Comparison of ENCODE assay signal across 8 mouse cellular contexts in the genomic region with DNA sequence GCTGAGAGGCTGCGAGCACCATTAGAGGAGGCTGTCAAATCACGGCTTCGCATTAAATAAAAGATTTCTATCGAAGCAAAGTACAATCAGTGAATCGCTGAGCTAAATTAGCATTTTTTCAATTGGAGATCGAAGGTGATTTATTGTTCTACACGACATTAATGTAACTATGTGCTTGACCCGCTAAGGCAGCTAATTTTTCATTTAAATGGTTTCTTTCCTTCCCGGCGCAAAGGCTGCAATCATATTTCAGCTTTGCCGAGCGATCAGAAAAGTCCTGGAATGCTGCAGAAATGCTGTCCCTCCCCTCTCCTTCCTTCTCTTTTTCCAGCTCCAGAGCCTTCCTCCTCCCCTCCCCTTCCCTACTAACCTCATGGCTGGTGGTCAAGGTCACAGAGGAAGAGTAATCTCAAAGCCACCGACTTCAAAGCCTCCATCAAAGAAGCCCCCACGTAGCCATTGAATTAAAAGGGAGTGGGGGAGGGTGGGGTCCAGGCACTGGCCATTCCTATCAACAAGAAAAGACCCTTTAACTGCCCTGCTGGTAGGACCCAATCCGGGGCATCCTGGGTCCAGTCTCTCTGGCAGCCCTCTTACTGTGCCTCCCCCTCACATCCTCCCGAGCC.
DNase-seq lines count a peak whose midpoint lies in the region; ATAC-seq lines count a peak whose summit lies in the region.

No protein-coding gene starts in this region.

- no peaks in the 10 kb centered on the region for H3K9me3 ChIP-seq in heart, embryonic 14.5 days (ENCODE audit: control insufficient read depth, low read length)
- no peaks in the 10 kb centered on the region for H3K9me3 ChIP-seq in limb, embryonic 13.5 days

- H3K27me3 ChIP-seq in heart, embryonic 14.5 days (ENCODE audit: control insufficient read depth, insufficient read depth, low read length), result no peaks in the 10 kb centered on the region
- no peaks in the 10 kb centered on the region for H3K27me3 ChIP-seq in limb, embryonic 13.5 days

- H3K36me3 ChIP-seq in heart, embryonic 14.5 days (ENCODE audit: control insufficient read depth, insufficient read depth, low read length), result no peaks in the 10 kb centered on the region
- no peaks in the 10 kb centered on the region for H3K36me3 ChIP-seq in limb, embryonic 13.5 days

- H3K4me3 ChIP-seq in heart, embryonic 14.5 days (ENCODE audit: control insufficient read depth in 1 of 2, insufficient read depth in 1 of 2, low read depth in 1 of 2, low read length in 2 of 2), result peak overlapping the region; percentile 38
- H3K4me3 ChIP-seq in limb, embryonic 13.5 days, result peak overlapping the region; percentile 44

- H3K27ac ChIP-seq in heart, embryonic 14.5 days (replicated peaks in 1 of 2; ENCODE audit: control insufficient read depth in 1 of 2, insufficient read depth in 1 of 2, low read depth in 2 of 2, low read length in 2 of 2), result peak overlapping the region; percentile 78 to 90
- peak overlapping the region; percentile 94 for H3K27ac ChIP-seq in limb, embryonic 13.5 days

- peaks cover 10 to 15% of the 10 kb centered on the region in 2 experiments; a peak in 3 of 4 replicates for H3K4me1 ChIP-seq in heart, embryonic 14.5 days (ENCODE audit: control insufficient read depth in 2 of 2, insufficient read depth in 2 of 2, low read length in 2 of 2)
- peaks cover 21% of the 10 kb centered on the region for H3K4me1 ChIP-seq in limb, embryonic 13.5 days

- peak overlapping the region; percentile 81 for H3K4me2 ChIP-seq in heart, embryonic 14.5 days (ENCODE audit: low read length)
- peak overlapping the region; percentile 78 for H3K4me2 ChIP-seq in limb, embryonic 13.5 days (replicated peaks)

- DNase-seq in layer of hippocampus, postnatal 25 days (ENCODE audit: extremely low spot score in 1 of 2, low spot score in 1 of 2), result peak; percentile 8 to 13
- DNase-seq in layer of hippocampus, adult 11-12 months (ENCODE audit: low spot score), result no peak
- peak; percentile 79 for DNase-seq in embryo, embryonic 10 days (ENCODE audit: low spot score)
- peak; percentile 75 for DNase-seq in retina, postnatal 1 day
- no peak for DNase-seq in urinary bladder, adult 2 months (ENCODE audit: low spot score)
- DNase-seq in MN1 (ENCODE audit: low spot score), result no peak

- peak overlapping the region; percentile 71 for H3K9ac ChIP-seq in heart, embryonic 14.5 days (ENCODE audit: low read length)
- H3K9ac ChIP-seq in limb, embryonic 13.5 days, result peak overlapping the region; percentile 69

- WGBS in heart, embryonic 14.5 days, result 3% methylated on average over 16 of the region's 16 CpGs
- 1% methylated on average over 16 of the region's 16 CpGs for WGBS in limb, embryonic 13.5 days

- ATAC-seq in heart, embryonic 14.5 days (ENCODE audit: insufficient number of reproducible peaks, insufficient read depth, low FRiP score, low read depth), result 0 out of 2 replicates have a peak, but pooled peaks have one; percentile 40
- peak; percentile 53; the same call in 1 of the 2 replicates for ATAC-seq in limb, embryonic 13.5 days (ENCODE audit: low FRiP score, low read depth)

Comparison
In these comparisons a context has a peak if more than half of its experiments do, and no peak if none do; other contexts are left out.
1. DNase-seq: peak in layer of hippocampus, postnatal 25 days (2 of 2), embryo, embryonic 10 days (single experiment) and retina, postnatal 1 day (single experiment); none in layer of hippocampus, adult 11-12 months (single experiment), urinary bladder, adult 2 months (single experiment) and MN1 (single experiment).